Mouse (Mus musculus): ENCODE data around the gene Dnaaf5. TPM values are rescaled to one million over a fixed set of nuclear protein-coding genes. Genes with fewer than 3 reads are reported as not detected.

The Dnaaf5 gene
- polyA plus RNA-seq, 1 experiment, result 196 TPM

- no peak overlapping the region for H3K4me3 ChIP-seq (replicated peaks)
- no peaks in the 10 kb centered on the region for H3K27me3 ChIP-seq (replicated peaks)
- H3K36me3 ChIP-seq (replicated peaks; ENCODE audit: low read length), result peaks cover 77% of the 10 kb centered on the region
- no peaks in the 10 kb centered on the region for H3K9me3 ChIP-seq
- TF ChIP-seq FLI1 (IDR thresholded peaks at IDR 0.05; ENCODE audit: low read length) (no peak), GATA1 (IDR thresholded peaks at IDR 0.05; ENCODE audit: borderline replicate concordance, low read length) (no peak)
- peaks cover 49% of the 10 kb centered on the region for H3K4me1 ChIP-seq
These were observed 70.0 kb downstream of the Dnaaf5 start for GRCm38 (mm10) chr5:139220006-139220515.

- H3K36me3 ChIP-seq (replicated peaks; ENCODE audit: low read length), result peaks cover 77% of the 10 kb centered on the region
- peaks cover 43% of the 10 kb centered on the region for H3K4me1 ChIP-seq
- H3K4me3 ChIP-seq (replicated peaks), result no peak overlapping the region
- H3K9me3 ChIP-seq, result no peaks in the 10 kb centered on the region
- no peaks in the 10 kb centered on the region for H3K27me3 ChIP-seq (replicated peaks)
- TF ChIP-seq FLI1 (IDR thresholded peaks at IDR 0.05; ENCODE audit: low read length) (no peak), GATA1 (IDR thresholded peaks at IDR 0.05; ENCODE audit: borderline replicate concordance, low read length) (no peak)
These were observed 70.6 kb downstream of the Dnaaf5 start for GRCm38 (mm10) chr5:139220610-139221009.

- Histone ChIP-seq H3K9me3 (no peaks in the 10 kb centered on the region), H3K4me1 (peaks cover 31% of the 10 kb centered on the region), H3K4me3 (replicated peaks) (no peak overlapping the region), H3K27me3 (replicated peaks) (no peaks in the 10 kb centered on the region), H3K36me3 (replicated peaks; ENCODE audit: low read length) (peaks cover 86% of the 10 kb centered on the region)
- no peak for TF ChIP-seq GATA1 (IDR thresholded peaks at IDR 0.05; ENCODE audit: borderline replicate concordance, low read length)
- no peak for TF ChIP-seq FLI1 (IDR thresholded peaks at IDR 0.05; ENCODE audit: low read length)
These were observed 73.3 kb downstream of the Dnaaf5 start for GRCm38 (mm10) chr5:139223331-139223730.

GRCm38 (mm10) chr5:139227236-139227635 lies 77.2 kb downstream of the Dnaaf5 start:
- Histone ChIP-seq H3K4me3 (replicated peaks) (no peak overlapping the region), H3K9me3 (no peaks in the 10 kb centered on the region), H3K36me3 (replicated peaks; ENCODE audit: low read length) (peaks cover 97% of the 10 kb centered on the region), H3K4me1 (peaks cover 18% of the 10 kb centered on the region), H3K27me3 (replicated peaks) (no peaks in the 10 kb centered on the region)
- TF ChIP-seq FLI1 (IDR thresholded peaks at IDR 0.05; ENCODE audit: low read length) (no peak), GATA1 (IDR thresholded peaks at IDR 0.05; ENCODE audit: borderline replicate concordance, low read length) (no peak)

- no peak for TF ChIP-seq GATA1 (IDR thresholded peaks at IDR 0.05; ENCODE audit: borderline replicate concordance, low read length)
- TF ChIP-seq FLI1 (IDR thresholded peaks at IDR 0.05; ENCODE audit: low read length), result no peak
- Histone ChIP-seq H3K9me3 (no peaks in the 10 kb centered on the region), H3K27me3 (replicated peaks) (no peaks in the 10 kb centered on the region), H3K36me3 (replicated peaks; ENCODE audit: low read length) (peaks cover 97% of the 10 kb centered on the region), H3K4me3 (replicated peaks) (no peak overlapping the region), H3K4me1 (peaks cover 13% of the 10 kb centered on the region)
These were observed 77.6 kb downstream of the Dnaaf5 start for GRCm38 (mm10) chr5:139227645-139228044.

- Histone ChIP-seq H3K27me3 (replicated peaks) (no peaks in the 10 kb centered on the region), H3K4me3 (replicated peaks) (no peak overlapping the region)
These were observed 78.3 kb downstream of the Dnaaf5 start for GRCm38 (mm10) chr5:139228318-139228717.

GRCm38 (mm10) chr5:139229716-139230115 lies 79.7 kb downstream of the Dnaaf5 start:
- Histone ChIP-seq H3K4me1 (peaks cover 4% of the 10 kb centered on the region; the same call in 1 of the 2 replicates), H3K36me3 (replicated peaks; ENCODE audit: low read length) (peaks cover 97% of the 10 kb centered on the region), H3K4me3 (replicated peaks) (no peak overlapping the region), H3K27me3 (replicated peaks) (no peaks in the 10 kb centered on the region), H3K9me3 (no peaks in the 10 kb centered on the region)
- no peak for TF ChIP-seq GATA1 (IDR thresholded peaks at IDR 0.05; ENCODE audit: borderline replicate concordance, low read length)
- TF ChIP-seq FLI1 (IDR thresholded peaks at IDR 0.05; ENCODE audit: low read length), result no peak

More at GRCm38 (mm10) chr5:139228318-139228717, 78.3 kb downstream of the Dnaaf5 start:
- H3K36me3 ChIP-seq (replicated peaks; ENCODE audit: low read length), result peaks cover 97% of the 10 kb centered on the region
- TF ChIP-seq GATA1 (IDR thresholded peaks at IDR 0.05; ENCODE audit: borderline replicate concordance, low read length) (no peak), FLI1 (IDR thresholded peaks at IDR 0.05; ENCODE audit: low read length) (no peak)
- no peaks in the 10 kb centered on the region for H3K9me3 ChIP-seq
- peaks cover 7% of the 10 kb centered on the region for H3K4me1 ChIP-seq

GRCm38 (mm10) chr5:139232083-139232482 lies 82.1 kb downstream of the Dnaaf5 start:
- Histone ChIP-seq H3K9me3 (no peaks in the 10 kb centered on the region), H3K36me3 (replicated peaks; ENCODE audit: low read length) (peaks cover 97% of the 10 kb centered on the region), H3K27me3 (replicated peaks) (no peaks in the 10 kb centered on the region), H3K4me3 (replicated peaks) (no peak overlapping the region), H3K4me1 (peaks cover 4% of the 10 kb centered on the region; the same call in 1 of the 2 replicates)
- no peak for TF ChIP-seq FLI1 (IDR thresholded peaks at IDR 0.05; ENCODE audit: low read length)
- no peak for TF ChIP-seq GATA1 (IDR thresholded peaks at IDR 0.05; ENCODE audit: borderline replicate concordance, low read length)

GRCm38 (mm10) chr5:139234423-139234822 lies 84.4 kb downstream of the Dnaaf5 start:
- Histone ChIP-seq H3K9me3 (no peaks in the 10 kb centered on the region), H3K36me3 (replicated peaks; ENCODE audit: low read length) (peaks cover 98% of the 10 kb centered on the region), H3K4me1 (peaks cover 1% of the 10 kb centered on the region; the same call in 1 of the 2 replicates), H3K4me3 (replicated peaks) (no peak overlapping the region), H3K27me3 (replicated peaks) (no peaks in the 10 kb centered on the region)
- TF ChIP-seq GATA1 (IDR thresholded peaks at IDR 0.05; ENCODE audit: borderline replicate concordance, low read length) (no peak), FLI1 (IDR thresholded peaks at IDR 0.05; ENCODE audit: low read length) (no peak)

Other genes with a start within 250 kb of the Dnaaf5 start
- 18.0 and 19.1 TPM in 2 replicates for gene Pdgfa, start 152.9 kb upstream of the Dnaaf5 start, polyA plus RNA-seq (2012; ENCODE audit: insufficient read depth, low replicate concordance)
- gene Prkar1b, start 222 bp upstream of the Dnaaf5 start, polyA plus RNA-seq (2012; ENCODE audit: insufficient read depth, low replicate concordance), result 1.4 TPM in 1 of 2 replicates, not detected in the other
- 1.5 and 3.4 TPM in 2 replicates for gene Sun1, start 50.4 kb downstream of the Dnaaf5 start, polyA plus RNA-seq (2012; ENCODE audit: insufficient read depth, low replicate concordance)
- 55.5 and 58.7 TPM in 2 replicates for gene Get4, start 102.1 kb downstream of the Dnaaf5 start, polyA plus RNA-seq (2012; ENCODE audit: insufficient read depth, low replicate concordance)
- gene Adap1, start 175.4 kb downstream of the Dnaaf5 start, polyA plus RNA-seq (2012; ENCODE audit: insufficient read depth, low replicate concordance), result 25.6 and 59.2 TPM in 2 replicates
- gene Cox19, start 201.2 kb downstream of the Dnaaf5 start, polyA plus RNA-seq (2012; ENCODE audit: insufficient read depth, low replicate concordance), result 51.4 and 67.9 TPM in 2 replicates
- not detected in 2 replicates for gene Cyp2w1, start 202.4 kb downstream of the Dnaaf5 start, polyA plus RNA-seq (2012; ENCODE audit: insufficient read depth, low replicate concordance)
- gene Gpr146, start 227.5 kb downstream of the Dnaaf5 start, polyA plus RNA-seq (2012; ENCODE audit: insufficient read depth, low replicate concordance), result 54.8 and 69.9 TPM in 2 replicates

Data from megakaryocyte, embryonic 14.5 days (primary cell).